Mouse (Mus musculus) brown adipose tissue, adult 24 weeks (tissue): ENCODE measurements around the gene Snx10. TPM values are rescaled to one million over a fixed set of nuclear protein-coding genes. Genes with fewer than 3 reads are reported as not detected.

Experiments used
- H3K27ac ChIP-seq: fragments of 200-500 bp; replicated peaks from 2 replicates; pipeline ENCODE4 v1.5.1; 2012; ENCODE audit warnings: low read depth, mild to moderate bottlenecking, low read length
- H3K4me1 ChIP-seq: fragments of 200-500 bp; 2 replicates; pipeline ENCODE4 v1.6.1; 2012; ENCODE audit warnings: low read length, mixed read lengths; ENCODE audit not compliant: control insufficient read depth, insufficient read depth, insufficient read length
- H3K4me3 ChIP-seq: fragments of 200-500 bp; 2 replicates; pipeline ENCODE4 v1.5.1; 2012; ENCODE audit warnings: low read depth, mild to moderate bottlenecking, low read length, moderate library complexity; ENCODE audit not compliant: insufficient read depth
- polyA plus RNA-seq: library from polyadenylated mRNA; stranded (reverse); fragments of >200 nt; gene quantifications from 2 replicates; pipeline ENCODE4 v1.2.4, GENCODE M21; 2012; ENCODE audit not compliant: missing spikeins, insufficient read depth, insufficient read length

Snx10 gene
- polyA plus RNA-seq, 1 experiment, result 195 TPM

DNA sequence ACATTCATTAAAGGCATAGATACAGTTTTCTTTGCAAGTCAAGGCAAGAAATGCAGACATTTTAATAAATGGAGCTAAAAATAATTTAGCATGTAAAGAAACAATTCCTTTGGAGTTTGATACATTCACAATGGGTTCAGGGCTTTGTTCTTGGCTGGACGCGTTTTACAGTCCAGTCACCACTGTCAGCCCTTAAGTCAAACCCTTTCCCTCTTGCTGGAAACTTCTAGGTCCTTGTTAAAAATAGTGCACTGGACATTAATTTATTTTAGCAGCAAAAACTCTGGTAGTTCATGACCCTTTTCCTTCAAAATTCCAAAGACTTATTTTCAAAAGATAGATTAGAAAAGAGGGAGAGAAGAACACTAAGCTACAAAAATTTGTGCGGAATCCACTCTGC lies 68.1 kb downstream of the Snx10 start:
- Histone ChIP-seq H3K27ac (no peak overlapping the region), H3K4me1 (no peaks in the 10 kb centered on the region), H3K4me3 (peak overlapping the region; percentile 19; the same call in 1 of the 2 replicates)

DNA sequence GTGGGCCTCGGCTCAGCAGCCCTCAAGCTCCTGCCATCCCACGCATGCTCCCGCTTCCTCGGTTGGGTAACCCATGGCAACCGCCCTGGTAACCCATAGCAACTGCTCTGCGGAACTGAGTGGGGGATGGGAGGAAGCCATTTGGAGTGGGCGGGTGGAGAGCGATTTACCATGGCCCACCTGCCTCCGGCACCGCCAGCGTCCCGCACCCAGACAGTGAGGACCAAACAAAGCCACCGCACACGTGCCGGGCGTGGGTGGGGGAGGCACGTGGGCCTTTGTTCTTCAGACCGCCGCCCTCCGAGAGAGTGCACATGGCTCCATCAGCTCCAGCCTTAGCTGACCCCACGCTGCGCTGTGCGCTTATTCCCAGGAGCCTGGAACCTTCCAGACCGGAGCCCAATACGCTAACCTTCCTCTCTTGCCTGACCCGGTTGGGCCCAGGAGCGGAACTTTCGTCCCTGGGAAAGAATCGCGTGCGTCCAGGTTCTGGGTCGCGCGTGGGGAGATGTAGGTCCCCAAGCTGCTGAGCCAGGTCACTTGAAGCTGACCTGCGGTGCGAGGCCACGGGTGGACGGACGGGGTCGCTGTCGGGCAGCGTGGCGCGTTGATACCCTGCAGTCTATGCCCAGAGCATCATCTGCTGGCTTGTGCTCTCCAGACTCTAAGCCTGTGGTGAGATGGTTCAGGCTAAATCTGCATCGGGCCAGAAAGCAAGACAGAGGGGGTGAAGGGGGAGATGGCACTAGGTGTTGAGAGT lies 68.8 kb downstream of the Snx10 start:
- peak overlapping the region; percentile 19 for H3K4me3 ChIP-seq
- no peak overlapping the region; the same call in 1 of the 2 replicates for H3K27ac ChIP-seq
- no peaks in the 10 kb centered on the region for H3K4me1 ChIP-seq

- Histone ChIP-seq H3K4me1 (no peaks in the 10 kb centered on the region), H3K4me3 (no peak overlapping the region), H3K27ac (no peak overlapping the region)
Measured at GRCm38 (mm10) chr6:51593446-51594035, 69.8 kb downstream of the Snx10 start.

- H3K4me3 ChIP-seq, result no peak overlapping the region
- no peak overlapping the region; the same call in 1 of the 2 replicates for H3K27ac ChIP-seq
- no peaks in the 10 kb centered on the region for H3K4me1 ChIP-seq
Measured at GRCm38 (mm10) chr6:51594516-51594915, 70.8 kb downstream of the Snx10 start.

DNA sequence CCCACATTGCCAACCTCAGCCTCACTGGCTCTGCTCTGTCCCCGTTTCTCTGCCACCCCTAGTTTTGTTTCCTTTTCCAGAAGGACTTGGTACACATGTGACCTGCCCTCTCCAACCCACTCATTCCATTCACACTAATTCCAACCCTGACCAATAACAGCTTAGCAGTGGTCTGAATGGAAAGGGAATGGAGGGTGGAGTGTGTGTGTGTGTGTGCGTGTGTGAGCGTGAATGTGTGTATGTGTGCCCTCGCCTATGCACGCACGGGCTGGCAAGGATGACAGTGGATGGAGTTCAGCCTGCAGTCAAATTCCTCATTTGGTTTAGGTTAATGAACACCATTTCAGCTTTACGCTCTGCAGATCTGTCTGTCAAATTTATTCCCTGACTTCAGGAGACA lies 74.4 kb downstream of the Snx10 start:
- Histone ChIP-seq H3K4me3 (no peak overlapping the region), H3K27ac (no peak overlapping the region), H3K4me1 (no peaks in the 10 kb centered on the region)

GRCm38 (mm10) chr6:51600412-51600811 lies 76.7 kb downstream of the Snx10 start:
- Histone ChIP-seq H3K4me1 (no peaks in the 10 kb centered on the region), H3K27ac (no peak overlapping the region), H3K4me3 (no peak overlapping the region)

- Histone ChIP-seq H3K4me3 (no peak overlapping the region), H3K4me1 (no peaks in the 10 kb centered on the region)
Measured at GRCm38 (mm10) chr6:51602341-51602740, 78.6 kb downstream of the Snx10 start.

GRCm38 (mm10) chr6:51603691-51604090 lies 80.0 kb downstream of the Snx10 start:
- H3K4me3 ChIP-seq, result no peak overlapping the region
- no peaks in the 10 kb centered on the region for H3K4me1 ChIP-seq

More at GRCm38 (mm10) chr6:51602341-51602740, 78.6 kb downstream of the Snx10 start:
- no peak overlapping the region for H3K27ac ChIP-seq

GRCm38 (mm10) chr6:51606245-51606644 lies 82.5 kb downstream of the Snx10 start:
- no peak overlapping the region for H3K4me3 ChIP-seq
- no peak overlapping the region for H3K27ac ChIP-seq
- no peaks in the 10 kb centered on the region for H3K4me1 ChIP-seq

More at GRCm38 (mm10) chr6:51603691-51604090, 80.0 kb downstream of the Snx10 start:
- no peak overlapping the region for H3K27ac ChIP-seq

DNA sequence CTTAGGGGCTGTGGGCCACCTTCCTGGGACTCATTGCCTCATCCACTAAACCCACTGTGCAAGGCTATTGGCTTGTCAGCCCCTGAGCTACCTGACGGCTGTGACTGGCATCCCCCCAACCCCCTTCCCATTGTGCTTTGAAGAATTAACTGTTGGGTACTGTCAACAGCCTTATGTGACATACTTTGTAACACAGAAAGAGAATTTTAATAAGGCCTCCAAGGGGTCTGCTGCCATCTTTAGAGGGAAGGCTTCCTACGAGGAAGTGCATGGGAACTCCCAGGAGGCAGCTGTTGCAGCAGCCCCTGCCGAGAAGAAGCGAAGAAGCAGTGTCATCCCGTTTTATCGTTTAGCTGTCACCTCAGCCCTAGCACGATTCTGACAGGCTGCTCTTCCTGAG lies 83.1 kb downstream of the Snx10 start:
- H3K4me3 ChIP-seq, result no peak overlapping the region
- no peak overlapping the region for H3K27ac ChIP-seq
- no peaks in the 10 kb centered on the region for H3K4me1 ChIP-seq

DNA sequence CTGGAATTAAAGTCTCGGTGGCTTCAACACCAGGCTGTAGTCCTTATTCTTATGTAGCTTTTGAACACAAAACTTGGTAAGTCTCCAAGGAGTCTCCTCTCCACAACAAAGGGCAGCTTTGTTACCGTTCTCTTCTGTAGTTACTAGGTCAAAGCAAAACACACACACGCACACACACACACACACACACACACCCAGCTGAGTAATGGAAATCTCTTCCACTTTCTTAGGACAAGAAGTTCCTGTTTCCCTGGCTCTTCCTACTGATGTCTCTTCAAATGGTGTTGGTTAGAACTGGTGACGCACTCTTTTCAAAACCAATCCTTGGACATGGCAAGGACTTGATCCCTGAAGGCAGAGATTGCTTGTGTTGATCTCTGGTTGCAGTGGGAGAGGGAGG lies 87.9 kb downstream of the Snx10 start:
- H3K27ac ChIP-seq, result no peak overlapping the region
- no peak overlapping the region for H3K4me3 ChIP-seq
- no peaks in the 10 kb centered on the region for H3K4me1 ChIP-seq

DNA sequence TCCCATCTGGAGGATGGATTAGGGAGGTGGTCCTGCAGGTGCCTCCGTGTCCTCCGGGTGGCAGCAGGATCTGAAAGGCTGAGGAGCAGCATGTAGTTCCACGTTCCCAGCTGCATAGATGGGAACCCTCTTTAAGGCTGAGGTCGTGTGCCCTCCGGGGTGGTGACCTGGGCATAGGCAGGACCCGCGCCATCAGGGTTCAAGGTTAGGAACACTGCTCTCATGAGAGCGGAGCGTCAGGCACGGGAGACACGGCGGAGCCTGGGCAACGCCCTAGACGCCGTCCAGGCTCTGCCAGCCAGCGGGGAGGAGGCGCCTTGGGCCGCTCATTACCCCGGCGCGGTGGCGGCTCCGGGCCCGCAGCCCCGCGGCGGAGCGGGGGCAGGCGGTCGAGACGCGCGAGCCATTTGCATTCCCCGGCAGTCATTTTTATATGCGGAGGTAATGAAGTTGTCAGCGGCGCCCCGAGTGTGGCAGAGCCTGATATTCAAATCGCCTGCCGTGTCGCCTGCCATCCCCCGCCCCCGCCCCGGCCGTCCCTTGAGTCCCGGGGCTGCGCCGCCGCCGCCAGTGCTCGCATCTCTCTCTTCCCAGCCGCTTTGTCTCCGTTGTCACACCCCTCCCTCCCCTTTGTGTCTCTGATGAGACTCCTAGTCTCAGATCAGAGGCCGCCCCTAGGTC lies 88.8 kb downstream of the Snx10 start:
- peak overlapping the region; percentile 68 for H3K4me3 ChIP-seq
- H3K4me1 ChIP-seq, result no peaks in the 10 kb centered on the region
- no peak overlapping the region for H3K27ac ChIP-seq

- Histone ChIP-seq H3K27ac (no peak overlapping the region), H3K4me1 (no peaks in the 10 kb centered on the region), H3K4me3 (no peak overlapping the region)
Measured at GRCm38 (mm10) chr6:51613661-51614060, 90.0 kb downstream of the Snx10 start.

- no peak overlapping the region for H3K4me3 ChIP-seq
- H3K27ac ChIP-seq, result no peak overlapping the region
- H3K4me1 ChIP-seq, result no peaks in the 10 kb centered on the region
Measured at GRCm38 (mm10) chr6:51626843-51627242, 103.1 kb downstream of the Snx10 start.

GRCm38 (mm10) chr6:51629671-51630070 lies 106.0 kb downstream of the Snx10 start:
- Histone ChIP-seq H3K27ac (no peak overlapping the region), H3K4me1 (no peaks in the 10 kb centered on the region)

More at GRCm38 (mm10) chr6:51629671-51630070, 106.0 kb downstream of the Snx10 start:
- no peak overlapping the region for H3K4me3 ChIP-seq
